Mouse (Mus musculus): ENCODE data around the gene S100g.

S100g gene

GRCm38 (mm10) chrX:162964383-162964782, at the start of gene S100g:
Gene S100g (minus strand): TSS chrX:162964599.
- DNase-seq (ENCODE audit: low spot score in 2 of 2): no peak

- DNase-seq (ENCODE audit: low spot score in 2 of 2): no peak
Measured at GRCm38 (mm10) chrX:162992121-162992520, 27.7 kb upstream of the S100g start.

- DNase-seq (ENCODE audit: low spot score in 2 of 2): no peak
Measured at GRCm38 (mm10) chrX:162991396-162991795, 27.0 kb upstream of the S100g start.

- DNase-seq (ENCODE audit: low spot score in 2 of 2): no peak
Measured at GRCm38 (mm10) chrX:162986876-162987495, 22.6 kb upstream of the S100g start.

GRCm38 (mm10) chrX:162976194-162976593, 11.8 kb upstream of the S100g start:
- DNase-seq (ENCODE audit: low spot score in 2 of 2): no peak

GRCm38 (mm10) chrX:162967456-162967855, 3.1 kb upstream of the S100g start:
- DNase-seq (ENCODE audit: low spot score in 2 of 2): no peak

GRCm38 (mm10) chrX:162963840-162964239, 559 bp downstream of the S100g start:
- DNase-seq (ENCODE audit: low spot score in 2 of 2): no peak

- DNase-seq (ENCODE audit: low spot score in 2 of 2): no peak
Measured at GRCm38 (mm10) chrX:162957921-162958320, 6.5 kb downstream of the S100g start.

- peak; percentile 4 to 9 for DNase-seq (ENCODE audit: low spot score in 2 of 2)
Measured at GRCm38 (mm10) chrX:162949811-162950439, 14.5 kb downstream of the S100g start.

- no peak for DNase-seq (ENCODE audit: low spot score in 2 of 2)
Measured at GRCm38 (mm10) chrX:162942027-162942426, 22.4 kb downstream of the S100g start.

- DNase-seq (ENCODE audit: low spot score in 2 of 2): no peak
Measured at GRCm38 (mm10) chrX:162931467-162931866, 32.9 kb downstream of the S100g start.

- no peak for DNase-seq (ENCODE audit: low spot score in 2 of 2)
Measured at GRCm38 (mm10) chrX:162921487-162922125, 42.8 kb downstream of the S100g start.

GRCm38 (mm10) chrX:162915697-162916096, 48.7 kb downstream of the S100g start:
- DNase-seq (ENCODE audit: low spot score in 2 of 2): peak; percentile 39 to 57

GRCm38 (mm10) chrX:162913651-162914050, 50.7 kb downstream of the S100g start:
- DNase-seq (ENCODE audit: low spot score in 2 of 2): no peak
